Comparison of ENCODE assay signal across 11 mouse cellular contexts in the genomic region with DNA sequence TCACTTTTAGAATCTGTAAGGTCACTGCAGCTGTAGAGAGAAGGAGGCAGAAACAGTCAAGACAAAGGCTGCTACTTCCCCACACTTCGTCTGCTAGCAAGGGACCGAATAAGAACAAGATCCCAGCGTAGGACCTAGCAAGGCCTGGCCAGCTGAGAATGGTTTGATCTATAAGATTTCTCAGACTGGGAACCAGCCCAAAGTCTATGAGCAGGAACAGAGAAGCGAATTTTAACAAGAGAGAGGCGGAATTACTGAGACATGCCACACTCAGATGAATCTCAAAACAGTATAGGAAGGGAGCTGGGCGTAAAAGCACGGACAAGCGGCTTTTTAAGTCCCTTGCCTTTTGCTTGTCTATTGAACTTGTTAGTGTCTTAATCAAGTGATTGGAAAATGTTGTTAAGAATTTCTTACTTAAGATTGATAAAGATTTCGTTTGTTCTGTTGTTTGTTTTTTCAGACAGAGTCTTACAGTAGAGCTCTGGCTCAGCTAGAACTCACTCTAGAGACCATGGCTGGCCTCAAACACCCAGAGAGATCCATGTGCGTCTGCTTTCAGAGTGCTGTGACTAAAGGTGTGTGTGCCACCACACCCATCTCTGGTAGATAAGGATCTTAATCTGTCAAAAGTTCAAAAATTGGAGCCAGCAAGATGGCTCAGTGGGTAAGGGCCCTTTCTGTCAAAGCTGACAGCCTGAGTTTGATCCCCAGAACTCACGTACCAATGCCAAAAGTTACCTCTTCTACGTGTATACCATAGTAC. TPM values are rescaled to one million over a fixed set of nuclear protein-coding genes. Genes with fewer than 3 reads are reported as not detected.
A peak's percentile ranks its signal among the peaks of the same experiment; 100 is the strongest.
DNase-seq lines count a peak whose midpoint lies in the region; ATAC-seq lines count a peak whose summit lies in the region.
"Had no signal": no experiment of that assay in that cellular context is flagged by ENCODE, and none has a peak within 500 bp of the region (broad histone marks: within the 10 kb centered on the region; RNA-seq: fewer than 3 reads in every experiment).

No protein-coding gene starts in this region.

- no peak overlapping the region for H3K4me3 ChIP-seq in liver, embryonic 12.5 days
- H3K4me3 ChIP-seq in forebrain, embryonic 12.5 days (replicated peaks): no peak overlapping the region
- H3K4me3 ChIP-seq: lung, embryonic 15.5 days; midbrain, embryonic 12.5 days had no signal

- H3K36me3 ChIP-seq in liver, embryonic 12.5 days: no peaks in the 10 kb centered on the region
- H3K36me3 ChIP-seq in forebrain, embryonic 12.5 days (replicated peaks): no peaks in the 10 kb centered on the region
- H3K36me3 ChIP-seq: lung, embryonic 15.5 days; midbrain, embryonic 12.5 days had no signal

- no peak overlapping the region for H3K4me2 ChIP-seq in liver, embryonic 12.5 days
- no peak overlapping the region for H3K4me2 ChIP-seq in forebrain, embryonic 12.5 days
- H3K4me2 ChIP-seq: heart, embryonic 11.5 days; lung, embryonic 15.5 days; midbrain, embryonic 12.5 days had no signal

- WGBS in liver, embryonic 12.5 days (ENCODE audit: insufficient replicate concordance): 72% methylated on average over 12 of the region's 12 CpGs
- 82% methylated on average over 12 of the region's 12 CpGs for WGBS in forebrain, embryonic 12.5 days

- H3K4me1 ChIP-seq in liver, embryonic 12.5 days: peaks cover 42% of the 10 kb centered on the region
- H3K4me1 ChIP-seq in forebrain, embryonic 12.5 days: peaks cover 3% of the 10 kb centered on the region; the same call in 1 of the 2 replicates

- ATAC-seq in liver, embryonic 12.5 days: no peak
- peak; percentile 38 for ATAC-seq in activated CD4-positive, CD25-positive, alpha-beta regulatory T cell, adult 4 months
- ATAC-seq in forebrain, embryonic 12.5 days (ENCODE audit: low FRiP score): no peak

- H3K9me3 ChIP-seq in liver, embryonic 12.5 days (replicated peaks): no peaks in the 10 kb centered on the region
- H3K9me3 ChIP-seq in forebrain, embryonic 12.5 days: no peaks in the 10 kb centered on the region
- H3K9me3 ChIP-seq: lung, embryonic 15.5 days; midbrain, embryonic 12.5 days had no signal

- peak overlapping the region; percentile 51; the same call in 1 of the 2 replicates for H3K27ac ChIP-seq in liver, embryonic 12.5 days
- H3K27ac ChIP-seq in forebrain, embryonic 12.5 days: 0 out of 2 replicates have a peak overlapping the region, but pooled peaks have one; percentile 32
- H3K27ac ChIP-seq: lung, embryonic 15.5 days; midbrain, embryonic 12.5 days had no signal

- no peak overlapping the region for H3K9ac ChIP-seq in liver, embryonic 12.5 days
- no peak overlapping the region for H3K9ac ChIP-seq in forebrain, embryonic 12.5 days
- H3K9ac ChIP-seq: lung, embryonic 15.5 days; midbrain, embryonic 12.5 days had no signal

- no peaks in the 10 kb centered on the region for H3K27me3 ChIP-seq in liver, embryonic 12.5 days (replicated peaks)
- no peaks in the 10 kb centered on the region for H3K27me3 ChIP-seq in forebrain, embryonic 12.5 days
- H3K27me3 ChIP-seq: lung, embryonic 15.5 days; midbrain, embryonic 12.5 days had no signal

- no peak for DNase-seq in liver
- DNase-seq in thymus, postnatal 0 days (ENCODE audit: low spot score): peak; percentile 30
- no peak for DNase-seq in cerebellum, adult 11 months
- DNase-seq in kidney, postnatal 10 days: no peak
- DNase-seq: cerebellum, adult 9-10 months had no signal

RNA-seq across cellular contexts. Expression of a gene that starts 13.0 kb away (rescaled TPM):
- 302 and 307 TPM in 2 replicates for polyA plus RNA-seq in liver, embryonic 12.5 days (2016; fragmentation: Nextera tagmentation; extraction: Ambion mirVana)
- polyA plus RNA-seq in activated CD4-positive, CD25-positive, alpha-beta regulatory T cell, adult 4 months (2017; shearing (Covaris generic)): 10 to 100 TPM; 27.5 to 38.3 TPM
- polyA plus RNA-seq in forebrain, embryonic 12.5 days (2016; fragmentation: Nextera tagmentation; extraction: Ambion mirVana): 70.2 and 86.8 TPM in 2 replicates
- 552 and 560 TPM in 2 replicates for polyA plus RNA-seq in thymus, postnatal 0 days (2015; fragmentation: Nextera tagmentation; extraction: Ambion mirVana)
